Mouse (Mus musculus): Measurements from ENCODE around the gene Cd2bp2.

- TF ChIP-seq CTCF (IDR thresholded peaks at IDR 0.05; ENCODE audit: low read depth) (no peak), EP300 (IDR thresholded peaks at IDR 0.05; ENCODE audit: low read depth) (no peak)
These were observed 11.1 kb downstream of the Cd2bp2 start for GRCm38 (mm10) chr7:127184720-127185119.
